Mouse (Mus musculus): ENCODE measurements around the gene Zbtb24.
"Not testable (repeated sequence)": the region's sequence is repeated elsewhere in the genome, so short reads cannot be mapped to it uniquely, and the experiment has no call there.

The Zbtb24 gene

GRCm38 (mm10) chr10:41450137-41450670 lies at the start of gene Zbtb24:
TSS of gene Zbtb24 (plus strand) at chr10:41450383.
- peak; percentile 99 for DNase-seq (ENCODE audit: low spot score)

DNA sequence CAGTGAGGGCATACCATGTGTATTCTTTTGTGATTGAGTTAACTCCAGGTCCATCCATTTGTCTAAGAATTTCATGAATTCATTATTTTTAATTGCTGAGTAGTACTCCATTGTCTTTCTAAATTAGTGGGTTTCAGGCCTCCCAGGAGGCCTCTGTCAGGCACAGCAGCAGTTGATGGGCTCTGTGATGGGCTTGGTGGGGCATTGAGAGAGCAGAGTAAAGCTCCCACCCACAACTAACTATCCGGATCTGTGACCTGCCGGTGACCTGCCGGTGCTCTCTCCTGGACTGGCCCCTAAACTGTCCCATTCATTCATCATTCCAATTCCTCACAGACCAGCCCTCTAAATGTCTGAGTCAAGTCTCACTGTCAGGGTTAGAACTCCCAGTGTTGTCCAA lies 49.1 kb upstream of the Zbtb24 start:
- no peak for DNase-seq (ENCODE audit: low spot score)

DNA sequence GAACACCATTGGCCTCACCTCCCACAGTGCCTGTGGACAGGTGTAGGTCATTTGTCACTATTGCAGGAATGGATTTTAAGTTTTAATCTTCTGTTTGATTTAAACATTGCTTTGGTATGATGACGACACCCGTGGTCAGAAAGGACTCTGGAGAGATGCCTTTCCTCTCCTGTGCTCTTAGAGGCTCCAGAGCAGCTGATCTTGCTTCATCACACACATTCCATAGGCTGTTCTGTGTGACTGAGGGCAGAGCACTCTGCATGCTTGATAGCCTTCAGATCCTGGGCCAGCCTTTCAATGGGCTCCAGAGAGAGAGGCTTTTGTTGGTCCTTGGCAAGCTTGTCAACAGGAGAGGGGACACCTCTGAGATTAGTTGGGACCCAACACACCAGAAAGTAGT lies 46.8 kb upstream of the Zbtb24 start:
- no peak for DNase-seq (ENCODE audit: low spot score)

DNA sequence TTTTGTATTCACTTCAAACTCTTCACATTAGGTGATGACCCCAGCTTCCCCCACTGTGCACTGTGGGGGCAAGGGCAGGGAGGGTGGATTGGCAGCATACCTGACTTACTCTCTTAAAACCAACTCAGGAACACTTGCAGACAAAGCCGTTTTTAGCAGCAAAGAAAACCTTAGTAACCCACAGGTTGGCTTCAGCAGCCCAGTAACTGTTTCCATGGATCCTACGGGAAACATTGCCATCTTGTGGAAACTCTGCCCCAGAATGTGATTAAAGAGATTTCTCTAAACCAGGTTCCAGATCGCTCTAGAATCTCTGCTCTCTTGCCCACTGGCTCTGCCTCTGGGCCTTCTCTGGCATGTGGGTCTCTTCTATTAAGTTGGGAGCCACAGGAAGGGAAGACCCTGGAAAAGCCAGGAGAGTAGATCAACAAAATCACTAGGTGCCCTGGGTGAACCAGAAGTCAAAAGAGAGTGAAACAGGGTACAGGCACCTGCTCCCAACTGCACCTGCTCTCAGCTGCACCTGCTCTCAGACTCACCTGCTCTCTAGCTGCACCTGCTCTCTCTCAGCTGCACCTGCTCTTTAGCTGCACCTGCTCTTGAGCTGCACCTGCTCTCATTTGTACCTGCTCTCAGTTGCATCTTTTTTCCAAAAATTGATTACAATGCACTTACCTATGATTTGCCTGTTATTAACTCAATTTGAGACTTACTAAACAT lies 46.1 kb upstream of the Zbtb24 start:
- DNase-seq (ENCODE audit: low spot score): peak; percentile 45

- DNase-seq (ENCODE audit: low spot score): not testable (repeated sequence)
These were observed 40.0 kb upstream of the Zbtb24 start for GRCm38 (mm10) chr10:41410176-41410575.

DNA sequence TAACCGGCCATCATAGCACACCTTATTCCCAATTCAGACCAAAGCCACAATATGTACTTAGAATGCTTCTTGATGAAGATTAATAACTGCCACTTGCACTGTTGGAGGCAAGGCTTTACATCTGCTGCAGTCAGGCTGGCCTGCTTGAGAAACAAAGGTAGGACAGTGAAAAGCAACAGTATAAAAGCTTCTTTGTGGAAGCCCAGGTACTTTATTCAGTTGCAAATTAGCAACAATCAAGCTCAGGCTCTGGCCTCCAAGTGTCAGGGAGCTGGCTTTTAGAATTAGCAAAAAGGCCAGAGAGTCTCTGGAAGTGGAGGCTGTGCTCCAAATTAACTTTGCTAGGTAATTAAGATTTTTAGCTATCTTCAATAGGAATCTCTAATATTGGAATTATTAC lies 39.4 kb upstream of the Zbtb24 start:
- not testable (repeated sequence) for DNase-seq (ENCODE audit: low spot score)

GRCm38 (mm10) chr10:41413471-41413870 lies 36.7 kb upstream of the Zbtb24 start:
- not testable (repeated sequence) for DNase-seq (ENCODE audit: low spot score)

GRCm38 (mm10) chr10:41415368-41415767 lies 34.8 kb upstream of the Zbtb24 start:
- not testable (repeated sequence) for DNase-seq (ENCODE audit: low spot score)

- no peak for DNase-seq (ENCODE audit: low spot score)
These were observed 29.5 kb upstream of the Zbtb24 start for GRCm38 (mm10) chr10:41420496-41421200.

DNA sequence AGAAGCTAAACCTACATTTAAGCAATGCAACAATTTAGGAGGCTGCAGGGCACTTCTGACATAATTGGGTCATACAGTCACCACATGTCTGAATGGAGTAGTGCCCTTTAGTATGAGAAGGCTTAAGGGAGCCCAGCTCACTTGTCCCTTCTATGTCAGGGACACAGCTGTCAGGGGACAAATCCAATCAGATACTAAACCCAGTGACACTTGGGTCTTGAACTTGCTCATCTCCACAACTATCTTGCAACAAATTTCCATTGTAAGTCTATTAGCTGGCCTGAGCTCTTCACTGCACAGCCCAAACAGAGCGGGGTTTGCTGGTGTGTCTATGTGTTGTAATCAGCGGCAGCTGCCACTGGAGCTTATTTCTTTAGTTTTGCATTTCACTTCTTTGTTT lies 26.5 kb upstream of the Zbtb24 start:
- DNase-seq (ENCODE audit: low spot score): no peak

GRCm38 (mm10) chr10:41426368-41426767 lies 23.8 kb upstream of the Zbtb24 start:
- no peak for DNase-seq (ENCODE audit: low spot score)

DNA sequence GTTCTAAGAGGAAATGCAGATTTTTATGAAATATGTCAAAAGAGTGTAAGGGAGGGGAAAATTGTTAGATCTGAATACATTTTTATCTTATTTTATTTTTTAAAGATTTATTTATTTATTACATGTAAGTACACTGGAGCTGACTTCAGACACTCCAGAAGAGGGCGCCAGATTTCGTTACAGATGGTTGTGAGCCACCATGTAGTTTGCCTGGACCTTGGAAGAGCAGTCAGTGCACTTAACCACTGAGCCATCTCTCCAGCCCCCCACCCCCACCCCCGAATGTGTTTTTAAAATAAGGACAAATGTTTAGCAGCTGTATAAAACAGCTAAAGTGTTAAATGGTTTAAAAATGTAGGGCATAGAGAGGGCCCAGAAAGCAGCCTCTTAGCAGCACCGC lies 15.6 kb upstream of the Zbtb24 start:
- peak; percentile 71 for DNase-seq (ENCODE audit: low spot score)

DNA sequence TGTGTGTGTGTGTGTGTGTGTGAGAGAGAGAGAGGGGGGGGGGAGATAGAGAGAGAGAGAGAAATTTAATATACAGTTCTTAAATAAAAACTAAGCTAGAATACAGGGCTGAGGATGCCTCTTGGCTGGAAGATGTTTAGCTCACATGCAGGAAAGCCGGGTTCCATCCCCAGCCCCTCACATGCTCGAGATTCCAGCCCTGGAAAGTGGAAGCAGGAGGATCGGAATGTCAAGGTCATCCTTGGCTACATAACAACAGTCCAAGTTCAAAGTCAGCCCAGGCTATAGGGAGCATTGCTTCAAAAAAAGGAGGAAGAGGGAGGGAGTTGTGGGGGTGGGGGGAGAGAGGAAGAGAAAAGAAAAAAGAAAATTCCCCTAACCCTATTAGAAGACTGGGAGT lies 15.0 kb upstream of the Zbtb24 start:
- no peak for DNase-seq (ENCODE audit: low spot score)

GRCm38 (mm10) chr10:41448216-41448615 lies 2.0 kb upstream of the Zbtb24 start:
- no peak for DNase-seq (ENCODE audit: low spot score)

DNA sequence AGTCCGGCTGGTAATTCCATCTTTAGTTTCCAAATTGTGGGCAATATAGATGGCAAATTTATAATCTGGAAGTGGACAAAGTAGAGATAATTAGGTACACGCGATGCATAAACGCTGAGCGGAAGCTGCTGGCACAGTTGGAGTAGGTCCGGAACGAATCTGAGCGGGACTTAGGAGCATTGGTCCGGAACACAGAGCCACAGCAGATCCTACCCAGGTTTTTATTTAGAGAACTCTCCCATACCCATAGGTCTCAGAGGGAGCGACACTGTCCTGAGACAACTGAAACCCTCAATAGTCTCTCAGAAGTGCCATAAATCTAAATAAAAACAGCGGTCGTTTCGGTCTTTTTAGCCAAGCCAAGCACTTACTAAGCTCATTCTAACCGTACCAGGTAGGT lies 499 bp upstream of the Zbtb24 start:
- no peak for DNase-seq (ENCODE audit: low spot score)

DNA sequence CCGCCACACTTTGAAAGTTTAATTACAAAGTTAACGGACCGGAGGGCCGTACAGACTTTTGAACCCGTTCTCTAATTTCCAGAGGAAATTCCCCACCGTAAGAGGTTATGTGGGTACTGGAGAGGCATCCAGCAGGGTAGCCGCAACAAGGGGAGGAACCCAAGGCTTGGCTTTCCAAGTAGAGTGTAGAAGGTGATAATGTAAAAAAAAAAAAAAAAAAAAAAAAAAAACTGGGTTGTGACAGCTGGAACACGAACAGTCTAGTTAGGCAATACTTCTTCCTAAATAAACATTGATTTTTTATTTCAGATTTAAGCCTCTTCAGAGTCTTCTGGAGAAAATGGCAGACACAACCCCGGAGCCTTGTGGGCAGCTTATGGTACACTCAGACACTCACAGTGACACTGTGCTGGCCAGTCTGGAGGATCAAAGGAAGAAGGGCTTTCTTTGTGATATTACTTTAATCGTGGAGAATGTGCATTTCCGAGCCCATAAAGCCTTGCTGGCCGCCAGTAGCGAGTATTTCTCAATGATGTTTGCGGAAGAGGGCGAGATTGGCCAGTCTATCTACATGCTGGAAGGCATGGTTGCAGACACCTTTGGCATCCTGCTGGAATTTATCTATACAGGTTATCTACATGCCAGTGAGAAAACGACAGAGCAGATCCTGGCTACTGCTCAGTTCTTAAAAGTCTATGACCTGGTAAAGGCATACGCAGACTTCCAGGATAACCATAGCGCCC lies 768 bp downstream of the Zbtb24 start:
- no peak for DNase-seq (ENCODE audit: low spot score)

GRCm38 (mm10) chr10:41451656-41452055 lies 1.5 kb downstream of the Zbtb24 start:
- no peak for DNase-seq (ENCODE audit: low spot score)

GRCm38 (mm10) chr10:41452791-41453190 lies 2.6 kb downstream of the Zbtb24 start:
- DNase-seq (ENCODE audit: low spot score): peak; percentile 35

DNA sequence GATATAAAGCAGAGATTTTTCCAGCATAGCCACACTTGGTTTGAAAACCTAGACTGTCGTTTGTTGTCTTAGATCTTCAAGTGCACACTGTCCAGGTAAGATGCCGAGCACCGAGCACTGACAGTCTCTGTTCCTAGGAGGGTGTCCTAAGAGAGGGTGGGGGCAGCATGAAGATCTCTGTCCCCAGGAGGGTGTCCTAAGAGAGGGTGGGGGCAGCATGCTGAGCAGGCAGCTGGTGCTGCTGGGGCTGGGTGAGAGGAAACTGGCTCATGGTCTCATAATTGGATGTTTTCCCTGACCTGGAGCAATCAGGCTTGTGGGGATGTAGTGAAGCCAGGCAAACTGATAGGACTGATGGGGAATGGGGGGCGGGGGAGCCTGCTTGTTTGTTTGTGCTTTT lies 9.8 kb downstream of the Zbtb24 start:
- no peak for DNase-seq (ENCODE audit: low spot score)

DNA sequence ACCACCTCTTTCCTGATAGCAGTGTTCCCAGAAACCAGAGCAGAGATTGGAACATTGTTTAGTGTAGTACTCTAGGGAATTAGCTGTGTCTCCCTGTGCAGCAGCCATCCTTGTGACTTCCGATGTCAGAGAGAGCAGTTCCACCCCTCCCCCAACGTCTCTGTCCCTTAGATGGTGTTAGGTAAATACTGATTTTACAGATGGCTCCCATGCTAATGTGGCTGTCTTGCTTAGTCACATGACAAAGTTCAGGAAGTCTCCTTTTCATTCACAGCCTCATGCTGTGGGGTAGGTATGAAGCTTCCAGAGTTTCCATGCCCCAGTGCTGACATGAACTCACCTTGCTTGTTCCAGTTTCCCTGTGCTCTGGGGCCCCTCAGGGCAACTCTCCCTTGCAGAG lies 10.3 kb downstream of the Zbtb24 start:
- DNase-seq (ENCODE audit: low spot score): peak; percentile 60

DNA sequence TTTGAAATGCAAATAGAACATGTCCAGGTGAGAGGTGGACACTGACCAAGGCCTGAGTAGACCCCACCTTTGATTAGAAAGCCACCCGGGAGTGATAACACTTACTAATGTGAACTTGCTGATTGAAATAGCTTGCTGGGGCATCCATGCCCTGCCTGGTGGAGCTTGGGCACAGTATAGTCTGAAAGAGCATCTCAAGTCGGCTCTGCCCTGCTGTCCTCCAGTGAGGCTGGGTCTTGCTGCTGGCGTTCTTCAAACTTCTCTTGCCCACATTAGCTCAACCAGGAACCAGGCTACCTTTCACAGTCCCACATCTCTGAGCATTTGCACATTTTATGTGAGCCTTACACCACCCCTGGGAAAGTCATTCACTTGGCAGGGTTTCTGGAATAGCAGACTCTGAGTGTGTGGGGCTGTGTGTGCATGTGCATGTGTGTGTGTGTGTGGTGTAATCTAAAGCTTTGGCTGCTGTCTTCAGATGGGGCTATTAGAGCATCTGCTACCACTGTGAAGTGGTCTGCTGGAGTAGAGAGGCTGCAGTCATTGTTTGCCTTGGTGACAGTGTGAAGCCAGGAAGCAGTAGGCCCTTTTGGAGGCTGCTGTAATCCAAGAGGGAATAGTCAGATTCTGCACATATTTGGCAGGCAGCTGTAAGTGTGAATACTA lies 11.0 kb downstream of the Zbtb24 start:
- DNase-seq (ENCODE audit: low spot score): peak; percentile 53

- no peak for DNase-seq (ENCODE audit: low spot score)
These were observed 14.3 kb downstream of the Zbtb24 start for GRCm38 (mm10) chr10:41464401-41464955.
